ENCODE assay signal across 14 mouse cellular contexts in the genomic region with DNA sequence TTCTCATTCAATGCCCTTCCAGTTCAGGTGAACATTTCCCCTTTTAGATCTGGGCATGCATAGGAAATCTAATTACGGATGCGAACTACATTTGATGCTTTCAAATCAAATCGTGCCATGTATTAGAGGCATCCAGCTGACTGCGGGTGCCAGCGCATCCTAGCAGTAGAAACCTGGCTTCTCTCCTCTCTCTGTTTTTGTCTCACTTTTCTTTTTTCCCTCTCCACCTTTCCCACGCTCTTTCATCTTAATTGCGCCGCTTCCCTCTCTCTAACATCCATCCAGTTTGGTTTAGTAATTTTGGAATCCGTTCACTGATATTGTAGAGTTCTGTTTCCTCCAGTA.
DNase-seq lines count a peak whose midpoint lies in the region; ATAC-seq and TF ChIP-seq lines count a peak whose summit lies in the region.
"Had no signal": no experiment of that assay in that cellular context is flagged by ENCODE, and none has a peak within 500 bp of the region (broad histone marks: within the 10 kb centered on the region; RNA-seq: fewer than 3 reads in every experiment).

No protein-coding gene starts in this region.

- peak; percentile 4 for TF ChIP-seq CTCF in Patski (IDR thresholded peaks at IDR 0.05)
- TF ChIP-seq CTCF in forebrain, postnatal 0 days (IDR thresholded peaks at IDR 0.05; ENCODE audit: low read depth), result no peak

- no peak for DNase-seq in hindbrain, embryonic 10.5 days (ENCODE audit: low spot score)
- no peak for DNase-seq in Patski (ENCODE audit: low read depth, low spot score)
- no peak for DNase-seq in forebrain, postnatal 0 days
- no peak for DNase-seq in thymus, postnatal 10 days (ENCODE audit: low spot score in 2 of 2)
- no peak for DNase-seq in lung, postnatal 25 days (ENCODE audit: low spot score)

- POLR2A ChIA-PET in Patski (lab: Charles Lee), result no interaction called here

- no peak overlapping the region for H3K9ac ChIP-seq in hindbrain, embryonic 12.5 days
- no peak overlapping the region for H3K9ac ChIP-seq in forebrain, postnatal 0 days
- H3K9ac ChIP-seq in midbrain, embryonic 15.5 days, result no peak overlapping the region
- H3K9ac ChIP-seq: heart, embryonic 12.5 days; lung, embryonic 14.5 days had no signal

- no peak overlapping the region; the same call in 1 of the 2 replicates for H3K4me2 ChIP-seq in hindbrain, embryonic 12.5 days (replicated peaks)
- H3K4me2 ChIP-seq in forebrain, postnatal 0 days (ENCODE audit: low read depth), result peak overlapping the region; percentile 35; the same call in 1 of the 2 replicates
- 0 out of 2 replicates have a peak overlapping the region, but pooled peaks have one; percentile 24 for H3K4me2 ChIP-seq in midbrain, embryonic 15.5 days
- H3K4me2 ChIP-seq: heart, embryonic 12.5 days; lung, embryonic 14.5 days had no signal

- WGBS in hindbrain, embryonic 12.5 days, result 77% methylated on average over 9 of the region's 9 CpGs
- WGBS in hindbrain, embryonic 10.5 days, result 90% methylated on average over 9 of the region's 9 CpGs
- WGBS in forebrain, postnatal 0 days, result 41% methylated on average over 9 of the region's 9 CpGs
- WGBS in midbrain, embryonic 15.5 days, result 52% methylated on average over 9 of the region's 9 CpGs

- no peak overlapping the region for H3K4me3 ChIP-seq in hindbrain, embryonic 12.5 days
- H3K4me3 ChIP-seq in hindbrain, embryonic 10.5 days, result no peak overlapping the region
- H3K4me3 ChIP-seq in forebrain, postnatal 0 days (ENCODE audit: low read depth, low read length), result no peak overlapping the region
- no peak overlapping the region for H3K4me3 ChIP-seq in midbrain, embryonic 15.5 days
- H3K4me3 ChIP-seq: gastrocnemius, adult 2 months; heart, embryonic 12.5 days had no signal

- H3K4me1 ChIP-seq in hindbrain, embryonic 12.5 days, result peaks cover 5% of the 10 kb centered on the region
- no peaks in the 10 kb centered on the region for H3K4me1 ChIP-seq in hindbrain, embryonic 10.5 days (replicated peaks)
- no peaks in the 10 kb centered on the region for H3K4me1 ChIP-seq in forebrain, postnatal 0 days (ENCODE audit: insufficient read depth)
- H3K4me1 ChIP-seq in midbrain, embryonic 15.5 days, result peaks cover 10% of the 10 kb centered on the region; the same call in 1 of the 2 replicates
- H3K4me1 ChIP-seq: heart, embryonic 12.5 days had no signal

- peak; percentile 24 for ATAC-seq in hindbrain, embryonic 12.5 days (ENCODE audit: low FRiP score)
- ATAC-seq in Patski, result no peak
- ATAC-seq in forebrain, postnatal 0 days, result peak; percentile 32
- ATAC-seq in midbrain, embryonic 15.5 days (replicated peaks), result peak; percentile 2; the same call in 1 of the 2 replicates
- ATAC-seq in inflammation-experienced regulatory T-cells, adult 6 months, result no peak
- ATAC-seq: intestine, postnatal 0 days had no signal

- H3K9me3 ChIP-seq in hindbrain, embryonic 12.5 days (replicated peaks), result no peaks in the 10 kb centered on the region
- no peaks in the 10 kb centered on the region for H3K9me3 ChIP-seq in hindbrain, embryonic 10.5 days
- no peaks in the 10 kb centered on the region for H3K9me3 ChIP-seq in forebrain, postnatal 0 days (ENCODE audit: low read length)
- H3K9me3 ChIP-seq in midbrain, embryonic 15.5 days, result no peaks in the 10 kb centered on the region
- H3K9me3 ChIP-seq: heart, embryonic 12.5 days had no signal

- H3K27me3 ChIP-seq in hindbrain, embryonic 12.5 days, result no peaks in the 10 kb centered on the region
- no peaks in the 10 kb centered on the region for H3K27me3 ChIP-seq in hindbrain, embryonic 10.5 days (ENCODE audit: insufficient read depth, poor library complexity, severe bottlenecking)
- no peaks in the 10 kb centered on the region for H3K27me3 ChIP-seq in Patski
- no peaks in the 10 kb centered on the region for H3K27me3 ChIP-seq in forebrain, postnatal 0 days (ENCODE audit: insufficient read depth, low read length)
- no peaks in the 10 kb centered on the region for H3K27me3 ChIP-seq in midbrain, embryonic 15.5 days (replicated peaks)
- H3K27me3 ChIP-seq: heart, embryonic 12.5 days had no signal

- in situ Hi-C loops in Patski (cut with MboI; ENCODE audit: low pct_unique_long_range_greater_than_20kb), result no loop called here

- CTCF ChIA-PET in Patski (lab: Charles Lee), result no interaction called here

- H3K27ac ChIP-seq in hindbrain, embryonic 12.5 days, result no peak overlapping the region
- H3K27ac ChIP-seq in hindbrain, embryonic 10.5 days, result no peak overlapping the region
- H3K27ac ChIP-seq in forebrain, postnatal 0 days (ENCODE audit: low read depth, low read length), result no peak overlapping the region
- peak overlapping the region; percentile 61 for H3K27ac ChIP-seq in midbrain, embryonic 15.5 days
- H3K27ac ChIP-seq: gastrocnemius, adult 2 months; kidney, postnatal 0 days; macrophage had no signal

- no peaks in the 10 kb centered on the region for H3K36me3 ChIP-seq in hindbrain, embryonic 12.5 days
- H3K36me3 ChIP-seq in hindbrain, embryonic 10.5 days, result no peaks in the 10 kb centered on the region
- H3K36me3 ChIP-seq in forebrain, postnatal 0 days (ENCODE audit: insufficient read depth), result no peaks in the 10 kb centered on the region
- no peaks in the 10 kb centered on the region for H3K36me3 ChIP-seq in midbrain, embryonic 15.5 days (replicated peaks)
- H3K36me3 ChIP-seq: heart, embryonic 12.5 days had no signal

Comparison
In these comparisons a context has a peak if more than half of its experiments do, and no peak if none do; other contexts are left out.
1. ATAC-seq: peak in hindbrain, embryonic 12.5 days (single experiment), forebrain, postnatal 0 days (single experiment) and midbrain, embryonic 15.5 days (single experiment); none in Patski (single experiment) and inflammation-experienced regulatory T-cells, adult 6 months (single experiment).